Mouse (Mus musculus) lung, embryonic 16.5 days (tissue): Measurements from ENCODE around the gene Sema4g. TPM values are rescaled to one million over a fixed set of nuclear protein-coding genes. Genes with fewer than 3 reads are reported as not detected.

ENCODE experiments used
- ATAC-seq: fragments of 200-750 bp; cut with Nextera tagmentation; 2 replicates; pipeline ENCODE4 v1.8.0; 2017; ENCODE audit warnings: low read depth, mild to moderate bottlenecking, moderate library complexity
- H3K27ac ChIP-seq: fragments of 300-500 bp; sonication (generic); 2 replicates; pipeline ENCODE4 v1.5.1; 2014; ENCODE audit warnings: mild to moderate bottlenecking, control low read depth, low read length
- H3K27me3 ChIP-seq: fragments of 300-500 bp; sonication (generic); 2 replicates; pipeline ENCODE4 v1.6.1; 2014; ENCODE audit warnings: low read depth, low read length, mixed read lengths; ENCODE audit not compliant: control insufficient read depth, insufficient read depth
- H3K36me3 ChIP-seq: fragments of 300-500 bp; sonication (generic); 2 replicates; pipeline ENCODE4 v1.6.1; 2014; ENCODE audit warnings: low read length; ENCODE audit not compliant: control insufficient read depth, insufficient read depth
- H3K4me1 ChIP-seq: fragments of 300-500 bp; sonication (generic); replicated peaks from 2 replicates; pipeline ENCODE4 v1.6.1; 2014; ENCODE audit warnings: low read length, mixed read lengths; ENCODE audit not compliant: control insufficient read depth, insufficient read depth
- H3K4me2 ChIP-seq: fragments of 300-500 bp; sonication (generic); 2 replicates; pipeline ENCODE4 v1.6.1; 2014; ENCODE audit warnings: low read depth, low read length, control low read depth
- H3K4me3 ChIP-seq: fragments of 300-500 bp; sonication (generic); 2 replicates; pipeline ENCODE4 v1.5.1; 2014; ENCODE audit warnings: mild to moderate bottlenecking, low read length, control low read depth
- H3K9ac ChIP-seq: fragments of 300-500 bp; sonication (generic); 2 replicates; pipeline ENCODE4 v1.6.1; 2014; ENCODE audit warnings: low read length, control low read depth
- H3K9me3 ChIP-seq: fragments of 300-500 bp; sonication (generic); 2 replicates; pipeline ENCODE4 v1.6.1; 2016; ENCODE audit warnings: low read length; ENCODE audit not compliant: control insufficient read depth
- WGBS: fragments of 180-500 bp; shearing (Covaris S2); extraction: QIAGEN DNeasy Blood & Tissue Kit; methylation state at CpG from one replicate; pipeline ENCODE4 v1.1.7; 2014; 5-methylcytosine and 5-hydroxymethylcytosine counted together
- polyA plus RNA-seq: library from polyadenylated mRNA; unstranded; fragments of >200 nt; fragmentation: Nextera tagmentation; extraction: Ambion mirVana; gene quantifications from 2 replicates; pipeline ENCODE4 v1.2.1, GENCODE M21; 2015

The Sema4g gene
- polyA plus RNA-seq, 1 experiment from 2014 or later = 1.3 TPM

DNA sequence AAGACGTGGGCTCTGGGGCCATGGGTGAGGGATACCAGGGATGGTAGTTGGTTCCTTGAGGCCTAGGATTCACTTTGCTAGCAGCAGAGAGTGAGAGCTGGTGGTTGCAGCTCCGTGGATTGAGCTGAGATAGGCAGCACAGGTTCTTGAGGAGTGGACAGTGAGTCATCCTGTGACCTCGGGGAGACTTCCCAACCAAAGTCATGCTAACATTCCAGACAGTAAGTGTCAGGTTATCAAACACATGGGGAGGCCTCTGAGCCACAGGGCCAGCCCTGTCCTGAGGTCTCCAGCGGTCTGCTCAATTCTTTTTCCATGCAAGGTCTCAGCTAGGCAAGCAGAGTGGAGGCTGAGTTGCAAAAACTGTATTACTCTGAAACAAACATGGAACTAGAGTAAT is 21.7 kb downstream of the Sema4g start:
- no peaks in the 10 kb centered on the region for H3K27me3 ChIP-seq
- peaks cover 19% of the 10 kb centered on the region for H3K36me3 ChIP-seq
- no peak overlapping the region for H3K27ac ChIP-seq
- H3K4me2 ChIP-seq = no peak overlapping the region
- no peak overlapping the region for H3K4me3 ChIP-seq
- WGBS = 84% methylated on average over 4 of the region's 4 CpGs
- H3K9me3 ChIP-seq = no peaks in the 10 kb centered on the region
- no peak for ATAC-seq
- H3K9ac ChIP-seq = no peak overlapping the region
- peaks cover 31% of the 10 kb centered on the region for H3K4me1 ChIP-seq

DNA sequence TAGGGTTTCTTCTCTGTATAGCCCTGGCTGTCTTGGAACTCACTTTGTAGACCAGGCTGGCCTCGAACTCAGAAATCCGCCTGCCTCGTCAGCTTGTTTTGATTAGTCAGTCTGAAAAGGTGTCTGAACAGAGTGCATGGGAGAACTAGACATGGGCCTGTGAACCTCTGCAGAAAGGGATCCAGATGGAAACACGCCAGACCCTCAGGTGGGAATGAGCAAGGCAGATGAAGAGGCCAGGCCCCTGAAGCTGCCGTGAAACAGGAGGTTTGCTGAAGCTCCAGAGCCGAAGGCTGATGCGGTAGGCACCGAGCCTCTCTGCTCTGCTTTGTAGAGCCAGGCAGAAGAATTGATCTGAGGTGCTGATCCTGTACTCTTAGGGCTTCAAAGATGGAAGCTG is 23.3 kb downstream of the Sema4g start:
- Histone ChIP-seq H3K9ac (no peak overlapping the region), H3K27ac (no peak overlapping the region), H3K9me3 (no peaks in the 10 kb centered on the region), H3K36me3 (peaks cover 19% of the 10 kb centered on the region), H3K27me3 (no peaks in the 10 kb centered on the region), H3K4me2 (no peak overlapping the region), H3K4me1 (peaks cover 33% of the 10 kb centered on the region), H3K4me3 (no peak overlapping the region)
- 84% methylated on average over 8 of the region's 8 CpGs for WGBS
- ATAC-seq = no peak

DNA sequence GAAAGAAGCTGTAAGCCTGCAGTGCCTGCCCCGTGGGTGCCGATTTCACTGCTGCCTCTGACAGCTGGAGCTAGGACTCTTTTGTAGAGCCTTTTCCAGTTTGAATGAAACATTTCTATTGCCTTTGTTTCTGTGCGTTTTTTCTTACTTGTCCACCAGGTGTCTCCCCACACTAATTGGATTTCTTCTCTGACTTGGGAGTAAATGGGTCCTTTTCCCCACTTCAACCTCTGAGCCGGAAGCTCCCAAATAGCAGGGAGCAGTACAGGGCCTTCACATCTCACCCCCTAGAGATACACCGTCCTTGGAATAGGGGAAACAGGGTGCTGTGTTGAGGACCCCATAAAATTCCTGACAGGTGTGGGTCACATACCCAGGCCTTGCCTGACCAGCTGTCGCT is 23.7 kb downstream of the Sema4g start:
- no peak overlapping the region for H3K4me3 ChIP-seq

DNA sequence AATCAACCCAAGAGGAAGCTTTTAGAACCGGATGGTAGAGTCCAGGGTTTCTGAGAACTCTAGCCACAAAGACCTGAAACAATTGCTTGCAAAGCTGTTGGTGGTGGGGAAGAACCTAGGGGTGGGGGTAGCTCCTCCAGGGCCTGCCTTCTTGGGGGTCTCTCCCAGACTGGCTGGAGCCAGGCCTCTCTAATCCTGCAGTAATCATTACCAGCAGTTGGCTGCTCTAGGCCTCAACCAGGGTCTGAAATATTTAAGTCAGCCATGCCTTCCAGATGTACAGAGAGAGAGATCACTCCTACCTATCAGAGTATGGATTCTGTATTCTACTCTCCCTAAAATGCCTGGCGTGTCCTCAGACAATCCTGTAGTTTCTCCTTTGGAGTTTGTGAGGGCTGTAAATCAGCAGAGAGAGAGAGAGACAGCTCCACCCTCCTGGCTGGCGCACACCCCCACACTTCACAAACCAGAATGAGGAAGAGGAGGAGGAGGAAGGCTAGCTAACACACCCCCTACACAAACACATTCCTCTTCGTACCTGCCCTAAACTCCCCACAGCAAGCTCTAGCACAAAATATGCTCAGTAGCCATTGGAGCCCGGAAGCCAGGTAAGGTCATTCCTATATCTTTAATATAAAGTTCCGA is 24.8 kb downstream of the Sema4g start:
- peaks cover 25% of the 10 kb centered on the region for H3K4me1 ChIP-seq
- H3K27me3 ChIP-seq = no peaks in the 10 kb centered on the region
- H3K4me2 ChIP-seq = no peak overlapping the region
- peak overlapping the region; percentile 11; the same call in 1 of the 2 replicates for H3K9ac ChIP-seq
- no peak for ATAC-seq
- H3K27ac ChIP-seq = peak overlapping the region; percentile 100
- peaks cover 19% of the 10 kb centered on the region for H3K36me3 ChIP-seq
- H3K9me3 ChIP-seq = no peaks in the 10 kb centered on the region
- WGBS = 57% methylated on average over 6 of the region's 6 CpGs
- no peak overlapping the region for H3K4me3 ChIP-seq

More for the DNA sequence above, 23.7 kb downstream of the Sema4g start:
- peak overlapping the region; percentile 29; the same call in 1 of the 2 replicates for H3K27ac ChIP-seq
- H3K36me3 ChIP-seq = peaks cover 19% of the 10 kb centered on the region
- ATAC-seq = no peak
- no peaks in the 10 kb centered on the region for H3K27me3 ChIP-seq
- no peaks in the 10 kb centered on the region for H3K9me3 ChIP-seq
- H3K9ac ChIP-seq = no peak overlapping the region
- no peak overlapping the region for H3K4me2 ChIP-seq
- WGBS = 29% methylated on average over 6 of the region's 6 CpGs
- H3K4me1 ChIP-seq = peaks cover 31% of the 10 kb centered on the region

DNA sequence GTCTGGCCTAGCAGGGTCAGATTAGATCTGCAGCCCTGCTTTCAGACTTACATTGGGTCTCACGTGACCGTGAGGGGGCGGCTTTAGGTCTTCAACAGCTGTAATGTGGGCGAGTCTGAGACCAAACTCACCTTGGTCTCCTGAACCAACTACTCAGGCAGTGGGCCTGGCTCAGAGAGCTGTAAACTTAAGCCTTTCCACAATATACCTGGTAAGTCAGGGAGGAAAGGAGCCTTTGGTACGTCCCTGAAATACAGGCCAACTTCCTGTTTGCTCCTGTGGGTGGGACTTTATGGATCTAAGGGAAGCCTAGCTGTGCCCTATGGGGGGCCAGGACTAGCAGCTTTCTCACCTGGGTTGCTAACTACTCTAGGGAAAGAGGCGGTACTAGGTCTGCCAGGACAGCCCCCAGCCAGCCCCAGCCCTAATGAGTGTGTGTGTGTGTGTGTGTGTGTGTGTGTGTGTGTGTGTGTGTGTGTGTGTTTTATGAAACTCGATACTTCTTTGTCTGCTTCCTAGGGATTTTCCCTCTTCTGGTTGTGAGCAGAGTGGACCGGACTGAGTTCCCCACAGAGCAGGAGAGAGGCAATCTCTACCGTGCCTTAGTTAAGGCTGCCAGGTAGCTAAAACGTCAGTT is 25.6 kb downstream of the Sema4g start, which contains the start of gene Lzts2:
Gene Lzts2, plus strand, starts transcription at position 80 of the 637 bp plus-strand sequence.
- Histone ChIP-seq H3K9me3 (no peaks in the 10 kb centered on the region), H3K4me3 (peak within 1 kb of the TSS; percentile 69), H3K9ac (peak within 1 kb of the TSS; percentile 90), H3K27me3 (no peaks in the 10 kb centered on the region), H3K27ac (peak within 1 kb of the TSS; percentile 100), H3K4me2 (peak within 1 kb of the TSS; percentile 97), H3K4me1 (peaks cover 32% of the 10 kb centered on the region), H3K36me3 (peaks cover 19% of the 10 kb centered on the region)
- WGBS = 8% methylated on average over 10 of the region's 10 CpGs
- ATAC-seq = no peak

DNA sequence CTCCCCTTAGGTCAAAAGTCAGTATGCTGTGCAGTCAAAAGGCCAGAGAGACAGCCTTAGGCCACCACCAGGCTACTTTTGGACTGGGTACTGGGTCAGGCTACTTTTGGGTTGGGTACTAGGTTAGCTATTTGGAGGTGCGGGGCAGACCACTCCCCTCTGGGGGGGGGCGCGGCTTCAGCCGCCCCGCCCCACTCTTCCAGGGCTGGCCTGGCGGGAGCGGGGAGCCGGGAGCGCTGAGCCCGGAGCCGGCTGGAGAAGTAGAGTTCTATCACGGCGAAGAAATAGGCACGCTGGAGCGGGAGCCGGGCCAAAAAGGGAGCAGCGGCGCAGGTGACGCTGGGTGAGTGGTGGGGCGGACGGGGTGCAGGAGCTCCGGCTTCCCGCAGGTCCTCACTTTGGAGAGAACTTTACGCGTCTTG is 26.1 kb downstream of the Sema4g start:
- H3K36me3 ChIP-seq = peaks cover 18% of the 10 kb centered on the region
- peak; percentile 6 for ATAC-seq
- peaks cover 38% of the 10 kb centered on the region for H3K4me1 ChIP-seq
- no peaks in the 10 kb centered on the region for H3K27me3 ChIP-seq
- WGBS = under 1% methylated on average over 25 of the region's 25 CpGs
- peak overlapping the region; percentile 100 for H3K27ac ChIP-seq
- no peaks in the 10 kb centered on the region for H3K9me3 ChIP-seq
- peak overlapping the region; percentile 90 for H3K9ac ChIP-seq
- H3K4me2 ChIP-seq = peak overlapping the region; percentile 97
- H3K4me3 ChIP-seq = peak overlapping the region; percentile 69

DNA sequence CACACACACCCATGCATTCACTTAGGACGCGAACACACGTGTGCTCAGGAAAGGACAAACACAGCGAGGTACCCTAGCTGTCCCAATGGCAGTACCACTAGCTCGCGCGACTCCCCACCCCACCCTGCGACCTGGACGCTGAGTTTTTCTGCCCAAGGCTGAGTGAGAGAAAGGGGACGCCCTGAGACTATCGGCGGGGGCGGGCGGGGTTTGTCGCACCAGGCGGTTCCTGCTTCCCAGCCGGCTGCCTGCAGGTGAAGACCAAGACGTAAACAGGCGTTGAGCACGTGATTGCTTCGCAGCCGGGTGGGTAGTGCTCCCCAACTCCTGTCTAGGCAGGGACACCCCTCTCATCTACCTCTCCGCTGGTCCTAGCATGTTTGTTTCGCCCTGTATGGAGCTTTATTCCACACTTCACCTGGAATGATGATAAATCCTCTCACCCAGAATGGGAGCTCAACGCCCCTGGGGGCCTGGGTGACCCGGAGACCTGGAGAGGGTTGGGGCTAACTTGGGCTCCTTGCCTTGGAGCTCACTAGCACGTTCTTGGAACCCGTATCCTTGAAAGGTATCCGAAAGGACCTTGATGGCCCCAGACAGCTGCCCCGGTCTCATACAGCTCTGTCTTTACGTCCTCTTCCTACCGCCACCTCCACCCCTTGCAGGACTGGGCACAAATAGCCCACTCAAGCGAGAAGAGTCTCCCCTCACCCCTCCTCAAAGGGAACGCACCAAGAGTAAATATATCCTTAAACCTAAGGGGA is 26.8 kb downstream of the Sema4g start:
- no peak for ATAC-seq

DNA sequence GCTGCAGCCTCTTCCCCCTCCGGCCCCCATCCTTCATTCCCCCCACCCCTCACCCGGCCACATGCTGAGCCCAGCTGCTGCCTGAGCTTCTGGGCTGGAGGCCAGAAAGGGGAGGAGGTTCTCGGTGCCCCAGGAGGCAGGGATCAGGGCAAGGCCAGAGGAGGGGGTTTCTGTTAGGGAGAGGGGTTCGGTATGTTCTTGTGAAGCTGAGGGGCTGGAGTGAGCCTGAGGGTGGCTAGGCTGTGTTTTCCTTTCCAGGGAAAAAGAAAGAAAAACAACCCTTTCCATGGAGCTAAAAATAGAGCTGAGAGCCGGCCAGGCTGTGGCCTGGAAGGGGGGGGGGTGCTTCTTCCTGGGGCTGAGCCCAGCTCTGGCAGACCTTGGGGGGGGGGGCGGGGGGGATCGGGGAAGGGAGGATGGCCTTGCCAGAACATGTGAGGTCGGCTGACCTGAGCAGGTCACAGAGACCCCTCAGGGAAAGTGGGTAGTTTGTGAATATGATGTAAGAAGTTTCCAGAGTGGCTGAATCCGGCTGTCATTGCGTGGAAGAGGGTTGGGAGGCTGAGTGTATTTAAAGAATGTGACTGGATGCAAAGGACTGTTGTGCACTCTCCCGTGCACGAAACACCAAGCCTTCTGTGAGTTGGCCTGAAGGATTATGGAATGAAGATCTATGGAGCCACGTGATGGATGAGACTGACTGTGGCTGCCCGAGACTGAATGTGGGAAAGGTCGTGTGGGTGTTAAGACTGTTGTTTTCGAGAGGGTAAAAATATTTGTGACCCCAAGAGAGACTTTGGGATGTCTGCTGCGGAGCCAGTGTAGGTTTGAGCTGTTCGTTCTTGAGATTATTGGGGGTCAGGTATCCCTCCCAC is 27.7 kb downstream of the Sema4g start:
- Histone ChIP-seq H3K4me1 (peaks cover 54% of the 10 kb centered on the region), H3K36me3 (peaks cover 3% of the 10 kb centered on the region), H3K27me3 (no peaks in the 10 kb centered on the region), H3K4me2 (peak overlapping the region; percentile 97), H3K9ac (peak overlapping the region; percentile 90), H3K27ac (peak overlapping the region; percentile 100), H3K4me3 (peak overlapping the region; percentile 69), H3K9me3 (no peaks in the 10 kb centered on the region)
- ATAC-seq = peak; percentile 53
- under 1% methylated on average over 17 of the region's 18 CpGs for whole genome bisulfite sequencing

More for the DNA sequence above, 26.8 kb downstream of the Sema4g start:
- Histone ChIP-seq H3K36me3 (peaks cover 11% of the 10 kb centered on the region), H3K27ac (peak overlapping the region; percentile 100), H3K4me3 (peak overlapping the region; percentile 69), H3K27me3 (no peaks in the 10 kb centered on the region), H3K9ac (peak overlapping the region; percentile 90), H3K9me3 (no peaks in the 10 kb centered on the region), H3K4me1 (peaks cover 45% of the 10 kb centered on the region), H3K4me2 (peak overlapping the region; percentile 97)
- under 1% methylated on average over 34 of the region's 34 CpGs for WGBS
